Mouse (Mus musculus) induced T-regulatory cell, adult 2 months (primary cell): ENCODE data around the gene Nwd1.
A peak's percentile ranks its signal among the peaks of the same experiment; 100 is the strongest.

Source experiments
- DNase-seq: peaks from one replicate; pipeline ENCODE4 v3.0.0-alpha.2; 2012; ENCODE audit warnings: low read depth

Nwd1 gene

DNA sequence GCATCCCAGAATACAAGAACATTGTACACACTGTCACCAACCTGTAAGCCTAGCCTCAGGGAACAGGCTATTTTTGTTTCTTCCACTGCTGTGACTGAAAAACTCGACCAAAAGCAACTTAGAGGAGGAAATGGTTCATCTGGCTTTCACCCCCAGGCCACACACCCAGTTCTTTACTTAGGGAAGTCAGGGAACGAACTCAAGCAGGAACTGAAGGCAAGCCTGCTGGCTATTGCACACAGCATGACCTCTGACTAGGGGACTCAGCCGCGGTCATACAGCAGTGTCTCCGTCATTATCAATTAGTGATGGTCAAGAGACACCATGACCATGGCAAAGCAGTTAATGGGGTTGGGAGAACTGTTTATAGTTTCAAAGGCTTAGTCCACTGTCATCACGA lies 66.1 kb downstream of the Nwd1 start:
- DNase-seq: no peak

DNA sequence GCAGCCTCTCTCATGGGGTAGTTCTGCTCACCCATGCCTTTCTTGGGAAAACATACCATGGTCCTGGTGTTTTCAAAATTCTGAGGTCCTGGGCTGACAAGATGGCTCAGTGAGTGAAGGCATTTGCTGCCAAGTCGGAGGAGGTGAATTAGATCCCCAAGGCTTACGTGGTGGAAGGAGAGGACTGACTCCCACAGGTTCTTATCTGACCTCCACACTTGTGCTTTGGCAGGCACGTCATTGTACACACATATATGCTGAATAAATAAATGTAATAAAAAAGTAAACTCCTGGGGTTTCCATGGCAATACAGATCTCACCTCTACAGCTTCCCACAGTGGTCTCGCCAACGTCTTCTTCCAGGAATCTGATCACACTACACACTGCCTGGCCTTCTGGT lies 70.1 kb downstream of the Nwd1 start:
- no peak for DNase-seq

DNA sequence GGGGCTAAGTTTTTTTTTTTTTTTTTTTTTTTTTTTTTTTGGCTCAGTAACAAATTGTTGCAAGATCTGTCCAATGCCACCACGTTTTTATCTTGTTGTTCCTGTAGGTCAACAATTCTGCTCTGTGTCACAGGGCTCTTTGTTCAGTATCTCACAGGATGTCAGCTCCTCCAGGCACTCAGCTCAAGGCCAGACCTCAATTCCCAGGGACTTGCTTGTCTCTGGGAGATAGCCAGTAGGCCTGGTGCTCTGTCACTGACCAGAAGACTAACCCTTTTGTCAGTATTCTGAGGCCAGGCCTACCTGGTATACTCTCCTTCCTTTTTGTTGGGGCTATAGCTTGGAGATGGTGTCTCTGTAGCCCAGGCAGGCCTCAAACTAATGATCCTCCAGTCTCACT lies 74.0 kb downstream of the Nwd1 start:
- DNase-seq: no peak

DNA sequence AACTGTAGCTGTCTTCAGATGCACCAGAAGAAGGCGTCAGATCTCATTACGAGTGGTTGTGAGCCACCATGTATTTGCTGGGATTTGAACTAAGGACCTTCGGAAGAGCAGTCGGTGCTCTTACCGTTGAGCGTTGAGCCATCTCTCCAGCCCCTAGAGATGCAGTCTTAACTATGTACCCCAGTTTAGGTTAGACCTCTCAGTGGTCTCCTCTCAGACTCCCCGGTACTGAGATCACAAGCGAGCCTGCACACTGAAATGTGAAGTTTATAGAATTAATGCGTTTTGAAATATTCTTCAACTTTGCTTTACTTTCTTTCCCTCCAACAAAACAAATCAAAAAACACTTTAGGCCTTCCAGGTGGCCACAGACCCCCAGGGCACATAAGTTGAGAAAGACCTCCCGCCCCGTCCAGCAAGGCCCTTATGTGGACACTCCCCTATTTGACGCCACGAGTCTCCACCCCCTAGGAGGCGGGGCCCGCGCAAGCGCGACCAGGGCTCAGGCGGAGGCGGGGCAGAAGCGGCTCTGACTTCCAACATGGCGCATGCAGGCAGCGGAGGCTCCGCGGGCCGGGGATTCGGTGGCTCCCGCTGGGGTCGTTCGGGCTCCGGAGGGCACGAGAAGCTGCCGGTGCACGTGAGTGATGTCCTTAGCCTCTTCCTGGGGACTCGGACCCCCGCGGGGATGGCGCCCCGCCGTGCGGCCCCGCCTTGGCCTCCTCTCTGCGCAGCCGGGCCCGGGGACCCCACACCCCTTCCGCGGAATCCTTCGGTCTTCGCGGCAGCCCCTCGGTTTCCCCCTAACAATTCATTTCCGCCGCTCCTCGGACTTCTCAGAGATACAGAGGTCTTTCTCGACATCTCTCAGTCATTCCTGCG lies 76.5 kb downstream of the Nwd1 start, which contains the start of gene Sin3b:
Gene Sin3b, plus strand, starts transcription at position 517 of the 882 bp plus-strand sequence.
- DNase-seq: peak; percentile 94

DNA sequence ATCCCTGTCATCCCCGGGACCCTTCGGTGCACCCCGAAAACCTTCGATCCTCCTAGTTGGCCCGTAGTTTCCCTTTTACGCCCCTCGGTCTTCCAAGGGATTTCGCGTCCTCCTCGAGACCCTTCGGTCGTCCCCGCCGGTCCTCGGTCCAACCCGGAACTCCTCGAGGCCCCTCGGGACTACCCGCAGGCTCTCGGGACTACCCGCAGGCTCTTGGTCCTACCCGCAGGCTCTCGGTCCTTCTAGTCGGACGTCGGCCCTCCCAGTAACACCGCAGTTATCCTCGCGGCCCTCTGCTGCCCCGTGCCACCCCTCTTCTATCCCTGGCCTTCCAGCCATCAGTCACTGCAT lies 77.1 kb downstream of the Nwd1 start:
- DNase-seq: no peak

DNA sequence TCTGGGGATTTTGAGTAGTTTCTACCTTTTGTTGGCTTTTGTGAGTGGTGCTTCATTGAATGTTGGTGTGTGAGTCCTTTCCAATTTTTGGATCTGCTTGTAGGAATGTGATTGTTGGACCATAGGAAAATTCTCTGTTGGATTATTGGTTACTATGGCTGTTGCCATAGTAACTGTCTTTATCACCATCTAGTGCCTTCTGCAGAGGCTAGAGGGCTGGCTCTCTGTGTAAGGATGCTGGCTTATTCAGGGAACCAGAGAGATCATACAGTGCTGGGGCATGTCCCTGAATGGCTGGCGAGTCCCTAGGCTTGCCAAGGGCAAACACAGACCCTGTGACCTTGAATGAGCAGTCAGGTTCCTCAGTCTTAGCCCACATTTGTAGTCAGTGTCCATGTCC lies 82.1 kb downstream of the Nwd1 start:
- no peak for DNase-seq

DNA sequence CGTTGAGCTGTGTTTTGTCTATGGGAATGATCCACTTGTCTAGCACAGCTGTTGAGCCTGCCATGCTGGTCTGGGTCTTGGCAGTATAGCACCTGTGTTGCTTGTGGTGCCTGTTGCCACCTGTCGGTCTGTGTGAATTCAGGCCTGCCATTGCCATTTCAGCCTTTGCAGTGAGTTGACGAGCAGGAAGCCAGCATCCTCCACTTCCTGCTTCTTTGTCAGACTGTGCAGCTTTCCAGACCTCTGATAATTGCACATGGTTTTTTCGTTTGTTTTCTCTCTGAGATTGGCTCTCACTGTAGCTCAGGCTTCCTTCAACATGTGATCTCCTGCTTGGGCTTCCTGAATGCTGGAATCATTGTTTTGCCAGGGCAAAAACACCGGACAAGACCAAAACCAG lies 88.5 kb downstream of the Nwd1 start:
- peak; percentile 51 for DNase-seq

DNA sequence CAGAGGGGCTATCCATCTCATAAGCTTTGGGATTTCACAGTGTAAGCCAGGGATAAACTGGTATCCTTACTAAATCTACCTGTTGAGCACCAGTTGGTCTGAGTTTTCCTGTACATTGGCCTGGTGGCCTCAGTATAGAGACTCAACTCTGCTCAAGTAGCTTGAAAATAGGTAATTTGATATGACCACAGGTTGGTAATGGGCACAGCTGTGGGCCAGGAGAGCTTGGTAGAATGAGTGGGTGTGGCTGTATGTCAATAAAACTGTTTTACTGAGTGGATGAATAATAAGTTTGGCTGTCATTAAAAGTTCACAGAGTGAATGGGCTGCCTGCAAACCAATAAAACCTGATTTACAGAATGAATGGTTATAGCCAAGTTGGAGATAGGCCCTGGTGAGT lies 90.4 kb downstream of the Nwd1 start:
- DNase-seq: no peak

DNA sequence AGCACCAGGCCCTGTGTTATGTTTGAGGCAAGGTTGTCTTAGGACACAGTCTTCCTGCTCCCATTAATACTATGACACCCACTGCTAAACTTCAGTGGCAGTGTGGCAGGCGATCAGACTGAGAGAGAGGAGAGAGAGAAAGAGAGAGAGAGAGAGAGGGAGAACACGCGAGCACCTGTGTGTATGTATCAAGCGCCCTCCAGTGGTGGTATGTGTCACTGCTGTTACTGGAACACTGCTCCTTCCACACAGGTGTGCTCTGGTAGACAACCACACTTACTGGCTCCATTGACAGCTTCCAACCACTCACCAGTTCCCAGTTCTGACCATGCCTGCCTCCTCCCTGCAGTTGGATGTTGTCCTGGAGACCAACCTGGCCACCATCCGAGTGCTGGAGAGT lies 99.5 kb downstream of the Nwd1 start:
- DNase-seq: peak; percentile 73

DNA sequence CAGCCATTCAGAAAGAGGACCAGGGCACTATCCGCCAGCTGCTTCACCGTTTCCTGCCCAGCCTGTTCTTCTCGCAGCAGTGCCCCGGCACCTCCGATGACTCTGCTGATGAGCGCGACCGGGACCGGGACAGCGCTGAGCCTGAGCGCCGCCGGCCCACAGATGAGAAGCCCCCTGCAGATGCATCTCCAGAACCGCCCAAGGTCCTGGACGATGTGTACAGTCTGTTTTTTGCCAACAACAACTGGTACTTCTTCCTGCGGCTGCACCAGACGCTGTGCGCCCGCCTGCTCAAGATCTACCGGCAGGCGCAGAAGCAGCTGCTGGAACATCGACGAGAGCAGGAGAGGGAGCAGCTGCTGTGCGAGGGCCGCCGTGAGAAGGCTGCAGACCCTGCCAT lies 103.3 kb downstream of the Nwd1 start:
- no peak for DNase-seq

DNA sequence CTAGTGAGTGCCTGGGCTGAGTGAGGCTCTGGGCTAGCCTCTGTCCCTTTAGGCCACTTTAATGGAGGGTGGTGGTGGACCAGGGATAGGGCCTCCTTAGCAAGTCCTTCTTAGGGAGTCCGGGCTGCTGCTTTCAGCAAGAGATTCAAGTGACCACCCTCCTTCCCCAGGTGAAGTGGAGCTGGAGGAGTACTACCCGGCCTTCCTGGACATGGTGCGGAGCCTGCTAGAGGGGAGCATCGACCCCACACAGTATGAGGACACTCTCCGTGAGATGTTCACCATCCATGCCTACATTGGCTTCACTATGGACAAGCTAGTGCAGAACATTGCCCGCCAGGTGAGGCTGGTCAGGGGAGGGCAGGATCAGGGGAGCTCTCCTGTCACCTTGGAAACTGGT lies 103.8 kb downstream of the Nwd1 start:
- DNase-seq: no peak

DNA sequence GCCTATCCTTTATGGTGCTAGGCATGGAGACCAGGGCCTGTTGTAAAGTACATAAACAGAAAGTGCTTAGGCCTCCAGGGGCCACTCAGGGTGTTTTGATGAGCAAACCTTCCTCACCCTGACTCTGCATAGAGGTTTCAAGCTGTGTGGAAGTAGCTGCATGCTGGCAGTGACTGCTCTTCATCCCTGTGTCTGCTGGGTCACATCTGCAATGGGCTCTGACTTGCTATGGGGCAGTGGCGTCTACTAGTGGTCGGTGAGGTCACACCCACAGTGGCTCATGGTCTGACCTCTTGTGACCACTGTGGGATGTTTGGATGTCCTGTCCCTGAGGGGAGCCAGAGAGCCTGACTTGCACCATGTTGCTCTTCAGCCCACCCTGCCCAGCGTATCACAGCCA lies 104.6 kb downstream of the Nwd1 start:
- no peak for DNase-seq

DNA sequence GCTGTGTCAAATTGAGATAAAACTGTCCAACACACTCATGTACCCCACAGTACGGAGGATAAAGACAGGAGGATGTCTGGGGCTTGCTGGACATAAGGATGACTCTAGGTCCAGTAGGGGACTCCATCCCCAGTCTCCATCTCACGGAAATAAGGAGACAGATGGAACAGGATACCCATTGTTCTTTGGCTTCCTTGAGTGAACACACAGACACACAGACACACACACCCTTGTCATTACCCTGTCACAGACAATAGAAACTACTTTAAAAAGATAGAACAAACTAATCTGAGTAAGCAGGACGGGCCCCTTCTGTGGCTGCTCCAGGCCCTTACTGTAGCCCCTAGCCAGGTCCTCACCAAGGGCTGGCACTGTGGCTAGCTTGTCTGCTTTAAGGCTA lies 105.8 kb downstream of the Nwd1 start:
- DNase-seq: no peak

DNA sequence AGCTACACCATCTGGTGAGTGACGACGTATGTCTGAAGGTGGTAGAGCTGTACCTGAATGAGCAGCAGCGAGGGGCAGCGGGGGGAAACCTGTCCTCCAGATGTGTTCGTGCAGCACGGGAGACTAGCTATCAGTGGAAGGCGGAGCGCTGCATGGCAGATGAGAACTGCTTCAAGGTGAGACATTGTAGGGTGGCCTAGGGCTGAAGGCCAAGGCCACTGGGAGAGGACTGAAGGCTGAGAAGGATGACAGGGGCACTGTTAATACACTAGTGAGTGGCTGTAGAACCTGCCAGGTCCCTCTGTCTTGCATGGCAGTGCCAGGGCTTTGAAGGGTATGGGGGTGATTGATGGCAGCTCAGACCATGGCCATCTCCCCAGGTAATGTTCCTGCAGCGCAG lies 106.7 kb downstream of the Nwd1 start:
- no peak for DNase-seq

DNA sequence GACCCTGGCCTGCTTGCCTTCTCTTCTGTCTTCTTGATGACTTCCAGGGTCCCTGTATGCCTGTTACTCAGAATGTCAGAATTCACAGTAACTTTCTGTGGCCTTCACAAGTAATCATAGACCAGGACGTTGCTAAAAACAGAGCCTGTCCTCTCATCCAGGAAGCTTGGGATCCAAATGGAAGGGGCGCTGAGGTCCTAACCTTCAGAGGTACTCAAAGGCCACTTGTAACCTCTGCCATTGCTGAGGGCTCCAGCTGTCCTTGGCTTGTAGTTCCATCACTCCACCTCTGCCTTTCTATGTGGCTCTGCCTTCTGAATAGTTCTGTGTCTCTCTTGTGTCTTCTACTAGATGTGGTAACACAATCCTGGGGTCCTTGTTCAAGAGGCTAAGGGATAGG lies 107.3 kb downstream of the Nwd1 start:
- no peak for DNase-seq

DNA sequence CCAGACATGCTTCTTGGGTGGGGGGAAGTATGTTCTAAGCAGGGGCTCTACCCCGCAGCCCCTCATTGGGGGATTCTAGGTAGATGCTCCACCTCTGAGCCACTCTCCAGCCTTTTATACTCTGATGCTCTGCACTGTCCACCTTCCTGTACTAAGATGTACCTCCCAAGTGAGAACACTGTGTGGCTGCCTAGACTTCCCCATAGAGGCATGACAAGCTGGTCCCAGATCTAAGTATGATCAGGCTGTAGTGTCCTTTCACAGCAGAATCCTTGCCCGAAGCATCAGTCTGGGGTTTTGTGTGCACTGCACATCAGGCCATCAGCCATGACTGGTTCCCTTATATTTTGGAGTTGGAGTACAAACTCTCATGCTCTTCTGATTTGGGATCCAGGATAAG lies 109.5 kb downstream of the Nwd1 start:
- DNase-seq: no peak

DNA sequence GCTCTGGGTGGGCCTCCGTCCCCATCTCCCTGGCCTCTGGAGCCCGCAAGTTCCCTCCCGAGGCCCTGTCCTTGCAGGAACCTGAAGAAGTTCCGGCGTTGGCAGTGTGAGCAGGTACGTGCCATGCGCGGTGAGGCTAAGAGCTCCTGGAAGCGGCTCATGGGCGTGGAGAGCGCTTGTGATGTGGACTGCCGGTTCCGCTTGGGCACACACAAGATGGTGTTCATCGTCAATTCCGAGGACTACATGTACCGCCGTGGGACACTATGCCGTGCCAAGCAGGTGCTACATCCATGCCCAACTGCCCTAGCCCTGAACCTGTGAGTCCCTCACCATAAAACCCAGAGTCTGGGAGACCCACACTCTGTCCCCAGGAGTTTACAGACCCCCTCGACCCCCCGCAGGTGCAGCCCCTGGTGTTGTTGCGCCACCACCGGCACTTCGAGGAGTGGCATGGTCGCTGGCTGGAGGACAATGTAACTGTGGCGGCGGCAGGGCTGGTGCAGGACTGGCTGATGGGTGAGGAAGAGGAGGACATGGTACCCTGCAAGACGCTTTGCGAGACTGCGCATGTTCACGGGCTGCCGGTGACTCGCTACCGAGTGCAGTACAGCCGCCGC lies 110.4 kb downstream of the Nwd1 start:
- no peak for DNase-seq

DNA sequence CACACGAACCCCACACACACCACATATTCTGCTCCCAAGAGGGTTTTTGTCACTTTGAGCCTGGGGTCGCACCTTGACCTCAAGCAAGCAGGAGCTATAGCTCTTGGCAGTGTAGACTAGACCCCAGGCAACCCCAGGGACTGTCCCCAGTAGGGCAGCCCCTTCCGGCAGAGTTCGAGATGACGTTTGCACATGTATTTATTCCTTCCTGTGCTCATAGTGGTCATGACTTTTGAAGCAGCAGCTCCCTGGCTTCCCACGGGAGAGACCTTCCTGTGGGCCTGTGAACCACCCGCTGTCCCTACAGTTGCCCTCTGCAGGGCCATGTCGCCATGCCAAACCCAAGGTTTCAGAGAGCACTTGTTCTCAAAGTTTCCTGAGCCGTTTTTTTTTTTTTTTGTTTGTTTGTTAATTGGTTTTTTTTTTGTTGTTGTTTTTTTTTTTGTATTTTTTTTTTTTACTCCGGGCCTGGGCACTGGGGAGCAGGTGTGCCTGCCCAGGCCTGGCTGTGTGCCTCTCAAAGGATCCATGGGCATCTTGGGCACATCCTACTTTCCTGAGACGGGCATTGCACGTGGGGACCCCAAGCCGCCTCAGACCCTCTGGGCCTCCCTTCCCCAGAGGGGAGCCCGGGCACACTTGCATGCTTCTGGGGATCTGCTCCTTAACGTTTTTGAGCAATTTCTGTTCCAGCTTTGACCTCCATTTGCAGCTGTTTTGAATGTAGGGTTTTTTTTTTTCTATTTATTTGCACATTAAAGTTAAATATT lies 111.1 kb downstream of the Nwd1 start:
- no peak for DNase-seq

DNA sequence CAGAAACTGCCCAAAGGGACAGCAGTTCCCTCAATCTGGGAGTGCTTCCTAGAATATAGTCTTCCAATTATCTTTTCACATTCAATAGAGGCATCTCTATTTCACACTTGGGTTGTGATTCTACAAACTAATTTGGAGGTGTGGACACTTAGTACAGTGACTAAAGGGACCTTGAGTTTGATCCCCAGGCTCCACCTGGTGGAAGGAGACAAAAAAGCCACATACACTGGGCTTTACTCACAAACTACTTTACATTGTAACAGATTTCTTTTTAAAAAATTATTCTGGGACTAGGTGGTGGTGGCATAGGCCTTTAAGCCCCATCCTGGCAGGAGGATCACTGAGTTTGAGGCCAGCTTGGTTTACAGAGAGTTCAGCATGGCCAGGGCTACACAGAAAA lies 111.8 kb downstream of the Nwd1 start:
- DNase-seq: no peak

DNA sequence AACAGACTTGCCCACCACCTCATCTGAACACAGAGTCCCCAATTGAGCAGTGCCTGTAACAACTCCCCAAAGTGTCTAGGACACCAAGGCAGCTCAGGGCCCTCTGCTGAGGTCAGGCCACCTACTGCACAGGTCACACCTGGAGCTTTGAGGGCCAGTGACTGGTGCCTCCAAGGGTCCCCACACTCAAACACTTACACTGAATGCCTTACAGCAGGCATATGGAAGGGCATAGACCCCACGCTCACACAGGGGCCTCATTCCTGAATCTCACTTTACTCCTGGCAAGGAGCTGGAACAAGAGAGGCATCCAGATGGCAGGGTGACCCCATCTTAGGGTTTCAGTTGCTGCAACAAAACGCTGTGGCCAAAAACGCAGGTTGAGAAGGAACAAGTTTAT lies 113.7 kb downstream of the Nwd1 start:
- no peak for DNase-seq

DNA sequence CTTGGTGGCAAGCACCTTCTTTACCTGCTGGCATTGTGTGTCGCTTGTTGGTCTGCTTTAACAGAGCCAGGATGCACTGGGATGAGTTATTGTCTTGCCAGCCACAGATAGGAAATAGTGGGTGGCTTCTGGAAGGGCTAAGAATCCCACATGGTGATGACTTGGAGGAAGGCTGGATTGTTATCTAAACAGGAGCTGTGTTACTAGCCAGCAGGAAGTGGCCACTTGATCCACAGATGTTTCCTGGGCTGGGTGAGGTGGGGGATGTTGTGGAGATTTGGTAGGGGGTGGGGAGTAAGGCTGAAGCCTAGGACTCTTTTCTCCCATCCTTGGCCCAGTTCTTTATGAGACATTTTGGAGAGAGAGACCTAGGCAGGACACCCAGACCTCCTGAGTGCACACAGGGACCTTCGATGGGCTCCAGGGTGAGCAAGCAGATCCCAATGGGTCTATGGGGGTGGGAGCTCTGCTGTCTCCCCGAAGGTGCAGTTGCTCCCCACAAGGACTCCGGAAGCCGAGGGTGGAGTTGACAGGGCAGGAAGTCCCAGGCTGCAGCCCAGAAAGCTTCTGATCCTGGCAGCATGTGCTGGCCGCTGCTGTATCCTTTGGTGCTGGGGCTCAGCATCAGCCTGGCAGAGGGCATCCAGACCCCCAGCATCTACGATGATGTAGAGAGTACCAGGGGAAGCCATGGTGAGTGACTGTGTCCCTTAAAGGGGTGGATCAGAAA lies 115.0 kb downstream of the Nwd1 start, which contains the start of gene F2rl3:
Gene F2rl3, plus strand, starts transcription at position 559 of the 730 bp plus-strand sequence.
- DNase-seq: peak; percentile 69

DNA sequence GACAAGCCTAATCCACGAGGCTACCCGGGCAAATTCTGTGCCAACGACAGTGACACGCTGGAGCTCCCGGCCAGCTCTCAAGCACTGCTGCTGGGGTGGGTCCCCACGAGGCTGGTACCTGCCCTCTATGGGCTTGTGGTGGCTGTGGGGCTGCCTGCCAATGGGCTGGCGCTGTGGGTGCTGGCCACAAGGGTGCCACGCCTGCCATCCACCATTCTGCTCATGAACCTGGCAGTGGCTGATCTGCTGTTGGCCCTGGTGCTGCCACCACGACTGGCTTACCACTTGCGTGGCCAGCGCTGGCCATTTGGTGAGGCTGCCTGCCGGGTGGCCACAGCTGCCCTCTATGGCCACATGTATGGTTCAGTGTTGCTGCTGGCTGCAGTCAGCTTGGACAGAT lies 115.8 kb downstream of the Nwd1 start:
- DNase-seq: peak; percentile 40
